Mouse (Mus musculus) midbrain, embryonic 14.5 days (tissue): ENCODE data around the gene Pex5l. TPM values are rescaled to one million over a fixed set of nuclear protein-coding genes. Genes with fewer than 3 reads are reported as not detected.

ENCODE experiments used
- ATAC-seq: fragments of 200-750 bp; cut with Nextera tagmentation; 2 replicates; pipeline ENCODE4 v1.8.0; 2017; ENCODE audit warnings: moderate number of reproducible peaks, moderate library complexity; ENCODE audit not compliant: low FRiP score, low TSS enrichment
- DNase-seq: peaks from one replicate; pipeline ENCODE4 v3.0.0-alpha.2; 2015
- H3K27ac ChIP-seq: fragments of 300-500 bp; sonication (generic); replicated peaks from 2 replicates; pipeline ENCODE4 v1.5.1; 2014; ENCODE audit warnings: mild to moderate bottlenecking, low read depth, low read length, moderate library complexity
- H3K27me3 ChIP-seq: fragments of 300-500 bp; sonication (generic); 2 replicates; pipeline ENCODE4 v1.6.1; 2014; ENCODE audit warnings: low read length, control low read depth, mixed read lengths; ENCODE audit not compliant: control insufficient read depth, insufficient read depth
- H3K36me3 ChIP-seq: fragments of 300-500 bp; sonication (generic); 2 replicates; pipeline ENCODE4 v1.6.1; 2014; ENCODE audit warnings: low read length, control low read depth; ENCODE audit not compliant: control insufficient read depth, insufficient read depth
- H3K4me1 ChIP-seq: fragments of 300-500 bp; sonication (generic); 2 replicates; pipeline ENCODE4 v1.6.1; 2014; ENCODE audit warnings: mild to moderate bottlenecking, antibody characterized with exemption, low read length, control low read depth; ENCODE audit not compliant: control insufficient read depth, insufficient read depth
- H3K4me2 ChIP-seq: fragments of 300-500 bp; sonication (generic); 2 replicates; pipeline ENCODE4 v1.6.1; 2014; ENCODE audit warnings: mild to moderate bottlenecking, low read length, moderate library complexity
- H3K4me3 ChIP-seq: fragments of 300-500 bp; sonication (generic); replicated peaks from 2 replicates; pipeline ENCODE4 v1.5.1; 2014; ENCODE audit warnings: low read depth, low read length
- H3K9ac ChIP-seq: fragments of 300-500 bp; sonication (generic); replicated peaks from 2 replicates; pipeline ENCODE4 v1.6.1; 2014; ENCODE audit warnings: mild to moderate bottlenecking, low read length, moderate library complexity
- H3K9me3 ChIP-seq: fragments of 300-500 bp; sonication (generic); 2 replicates; pipeline ENCODE4 v1.6.1; 2016; ENCODE audit warnings: low read length, control low read depth, mixed read lengths; ENCODE audit not compliant: control insufficient read depth
- WGBS: fragments of 180-500 bp; shearing (Covaris S2); extraction: QIAGEN DNeasy Blood & Tissue Kit; methylation state at CpG from one replicate; pipeline ENCODE4 v1.1.7; 2014; 5-methylcytosine and 5-hydroxymethylcytosine counted together
- polyA plus RNA-seq: library from polyadenylated mRNA; unstranded; fragments of >200 nt; fragmentation: Nextera tagmentation; extraction: Ambion mirVana; gene quantifications from 2 replicates; pipeline ENCODE4 v1.2.1, GENCODE M21; 2014

The Pex5l gene
- polyA plus RNA-seq: 2.7 and 3.9 TPM in 2 replicates

DNA sequence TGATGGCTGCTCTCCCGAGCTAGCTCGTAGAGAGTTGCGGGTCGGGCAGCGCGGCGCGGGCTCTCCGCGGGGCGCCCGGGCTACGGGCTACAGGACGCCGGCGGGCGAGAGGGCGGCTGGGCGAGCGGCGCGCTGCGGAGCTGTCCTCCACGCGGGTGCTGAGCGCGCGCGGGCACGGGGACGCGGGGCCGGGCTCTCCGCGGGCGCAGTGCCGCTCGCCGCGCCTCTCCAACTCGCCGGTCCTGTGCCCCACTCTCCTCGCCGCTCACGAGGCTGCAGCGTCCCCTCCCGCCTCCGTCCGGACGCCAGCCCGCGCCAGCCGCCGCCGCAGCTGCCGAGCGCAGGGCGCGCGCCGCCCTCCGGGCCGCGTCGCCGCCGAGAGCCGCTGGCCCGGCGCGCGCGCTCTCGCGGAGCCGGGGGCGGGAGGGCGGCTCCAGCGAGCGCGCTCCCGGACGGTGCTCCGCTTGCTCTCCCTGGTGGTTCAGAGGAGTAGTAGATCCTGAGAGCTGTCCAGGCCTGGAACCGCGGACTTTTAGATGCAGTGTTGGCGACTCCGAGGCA lies at the start of gene Pex5l:
TSS of gene Pex5l (minus strand) at position 347 of the 561 bp plus-strand sequence.
- Histone ChIP-seq H3K4me3 (peak within 1 kb of the TSS; percentile 58), H3K4me2 (peak within 1 kb of the TSS; percentile 94), H3K9ac (peak within 1 kb of the TSS; percentile 64), H3K9me3 (no peaks in the 10 kb centered on the region), H3K36me3 (no peaks in the 10 kb centered on the region), H3K4me1 (0 out of 2 replicates have a peak, but pooled peaks cover 7% of the 10 kb centered on the region), H3K27me3 (0 out of 2 replicates have a peak, but pooled peaks cover 6% of the 10 kb centered on the region), H3K27ac (peak within 1 kb of the TSS; percentile 66; the same call in 1 of the 2 replicates)
- WGBS: under 1% methylated on average over 81 of the region's 88 CpGs
- peak; percentile 93 for ATAC-seq
- DNase-seq: peak; percentile 94

DNA sequence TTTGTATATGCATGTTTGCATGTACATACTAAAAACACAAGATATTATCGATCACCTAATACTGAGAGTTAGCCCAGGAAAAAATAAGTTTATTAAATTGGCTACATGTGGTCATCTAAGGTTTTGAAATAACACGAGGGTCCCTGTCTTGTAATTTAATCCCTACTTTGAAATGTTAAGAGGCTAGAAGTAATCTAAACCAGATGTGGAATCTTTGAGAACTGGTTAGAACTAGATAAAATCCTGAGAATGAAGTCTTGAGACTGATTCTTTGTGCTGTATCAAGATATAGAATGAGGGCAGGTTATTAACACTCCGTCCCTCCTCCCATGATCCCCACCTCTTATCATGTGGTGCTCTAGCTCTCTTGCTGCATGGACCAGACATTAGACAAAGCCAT lies 22.1 kb upstream of the Pex5l start:
- no peaks in the 10 kb centered on the region for H3K9me3 ChIP-seq
- H3K36me3 ChIP-seq: no peaks in the 10 kb centered on the region
- H3K9ac ChIP-seq: no peak overlapping the region
- DNase-seq (no peak), ATAC-seq (no peak; the same call in 1 of the 2 replicates)
- no peak overlapping the region for H3K4me2 ChIP-seq
- H3K4me1 ChIP-seq: no peaks in the 10 kb centered on the region
- no peak overlapping the region for H3K4me3 ChIP-seq
- 76% methylated on average over 3 of the region's 3 CpGs for WGBS
- H3K27me3 ChIP-seq: no peaks in the 10 kb centered on the region
- no peak overlapping the region for H3K27ac ChIP-seq

DNA sequence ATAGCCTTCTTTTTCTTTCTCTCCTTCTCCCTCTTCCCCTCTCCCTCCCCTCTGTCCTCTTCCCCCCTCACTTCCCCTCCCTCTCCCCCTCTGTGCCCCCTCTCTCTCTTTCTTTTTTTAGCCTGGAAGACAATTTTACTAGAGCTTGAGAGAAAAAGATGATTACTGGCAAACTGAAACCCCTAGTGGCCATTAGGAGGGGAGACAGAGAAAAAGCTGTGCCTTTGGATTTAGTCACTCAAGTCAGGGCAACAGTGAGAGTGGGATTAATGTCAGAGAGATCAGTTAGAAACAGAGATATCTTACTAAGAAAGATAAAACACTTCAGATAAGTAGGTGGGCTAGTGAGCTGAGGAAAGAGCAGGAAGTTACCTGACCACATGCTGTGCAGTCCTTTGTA lies 20.8 kb upstream of the Pex5l start:
- Histone ChIP-seq H3K4me1 (no peaks in the 10 kb centered on the region), H3K4me2 (no peak overlapping the region), H3K9ac (no peak overlapping the region), H3K27ac (no peak overlapping the region), H3K4me3 (no peak overlapping the region), H3K36me3 (no peaks in the 10 kb centered on the region), H3K27me3 (no peaks in the 10 kb centered on the region), H3K9me3 (no peaks in the 10 kb centered on the region)
- peak; percentile 37 for DNase-seq
- ATAC-seq: no peak

DNA sequence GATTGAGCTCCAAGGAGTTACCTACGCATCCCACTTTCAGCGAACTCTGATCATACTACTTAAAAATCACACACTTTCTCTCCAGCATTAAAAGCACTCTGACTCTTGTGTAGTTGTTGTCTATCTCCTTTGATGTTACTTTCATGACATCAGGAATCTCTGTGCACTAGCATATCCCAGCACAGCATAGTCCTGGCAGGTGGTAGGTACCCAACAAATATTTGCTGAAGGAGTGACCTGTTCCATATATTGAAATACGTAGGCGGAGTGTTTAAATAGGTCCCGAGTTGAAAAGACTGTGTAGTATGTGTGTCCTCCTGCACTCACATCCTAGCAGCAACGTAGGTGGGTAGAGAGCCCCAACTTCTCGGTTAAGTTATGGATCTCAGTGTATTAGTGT lies 545 bp upstream of the Pex5l start:
- Histone ChIP-seq H3K4me2 (peak overlapping the region; percentile 94), H3K4me3 (peak overlapping the region; percentile 58; the same call in 1 of the 2 replicates), H3K27ac (no peak overlapping the region), H3K27me3 (0 out of 2 replicates have a peak, but pooled peaks cover 6% of the 10 kb centered on the region), H3K9me3 (no peaks in the 10 kb centered on the region), H3K36me3 (no peaks in the 10 kb centered on the region), H3K4me1 (0 out of 2 replicates have a peak, but pooled peaks cover 7% of the 10 kb centered on the region), H3K9ac (peak overlapping the region; percentile 64; the same call in 1 of the 2 replicates)
- 82% methylated on average over 7 of the region's 7 CpGs for WGBS
- ATAC-seq: no peak
- no peak for DNase-seq

DNA sequence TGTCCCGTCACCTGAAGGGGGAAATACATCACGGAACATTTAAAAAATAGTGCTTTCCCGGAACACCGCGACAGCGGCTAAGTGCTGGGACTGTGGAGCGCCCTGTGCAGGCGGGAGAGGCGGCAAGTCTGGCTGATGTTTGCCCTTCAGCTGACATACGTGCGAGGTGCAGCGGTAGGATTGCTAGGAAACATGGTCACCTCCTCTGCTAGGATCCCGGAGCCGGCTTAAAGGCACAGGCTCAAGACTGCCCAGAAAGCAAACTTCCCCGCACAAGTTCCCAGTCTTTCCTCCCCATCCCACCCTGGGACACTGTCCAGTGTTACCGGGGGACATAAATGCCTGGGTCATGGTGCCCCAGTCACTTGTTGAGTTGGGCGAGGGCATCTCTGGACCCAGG lies 649 bp downstream of the Pex5l start:
- Histone ChIP-seq H3K4me3 (peak overlapping the region; percentile 58), H3K27ac (no peak overlapping the region), H3K4me1 (0 out of 2 replicates have a peak, but pooled peaks cover 7% of the 10 kb centered on the region), H3K27me3 (0 out of 2 replicates have a peak, but pooled peaks cover 6% of the 10 kb centered on the region), H3K9me3 (no peaks in the 10 kb centered on the region), H3K9ac (peak overlapping the region; percentile 64), H3K36me3 (no peaks in the 10 kb centered on the region), H3K4me2 (peak overlapping the region; percentile 94)
- peak; percentile 44 for ATAC-seq
- under 1% methylated on average over 17 of the region's 17 CpGs for WGBS
- peak; percentile 59 for DNase-seq

DNA sequence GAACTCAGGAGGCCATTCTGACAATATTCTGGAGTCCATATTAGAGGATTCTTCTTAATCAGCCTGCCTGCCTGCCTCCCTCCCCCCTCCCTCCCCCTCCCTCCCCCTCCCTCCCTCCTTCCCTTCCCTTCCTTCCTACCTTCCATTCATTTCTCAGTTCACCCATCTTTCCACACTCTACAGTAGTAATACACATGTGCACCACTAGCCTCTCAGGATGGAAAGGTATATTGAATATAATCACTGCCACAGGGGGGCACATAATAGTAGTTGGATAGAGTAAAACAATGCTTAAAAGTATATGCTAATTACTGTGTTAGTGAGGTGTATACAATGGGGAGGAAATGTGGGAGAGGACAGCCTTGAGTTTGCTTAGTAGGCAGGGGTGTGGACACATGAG lies 13.1 kb downstream of the Pex5l start:
- Histone ChIP-seq H3K4me1 (no peaks in the 10 kb centered on the region), H3K4me2 (no peak overlapping the region), H3K27me3 (no peaks in the 10 kb centered on the region), H3K9ac (no peak overlapping the region), H3K9me3 (no peaks in the 10 kb centered on the region), H3K27ac (no peak overlapping the region), H3K4me3 (no peak overlapping the region), H3K36me3 (no peaks in the 10 kb centered on the region)
- ATAC-seq (0 out of 2 replicates have a peak, but pooled peaks have one; percentile 46), DNase-seq (no peak)

DNA sequence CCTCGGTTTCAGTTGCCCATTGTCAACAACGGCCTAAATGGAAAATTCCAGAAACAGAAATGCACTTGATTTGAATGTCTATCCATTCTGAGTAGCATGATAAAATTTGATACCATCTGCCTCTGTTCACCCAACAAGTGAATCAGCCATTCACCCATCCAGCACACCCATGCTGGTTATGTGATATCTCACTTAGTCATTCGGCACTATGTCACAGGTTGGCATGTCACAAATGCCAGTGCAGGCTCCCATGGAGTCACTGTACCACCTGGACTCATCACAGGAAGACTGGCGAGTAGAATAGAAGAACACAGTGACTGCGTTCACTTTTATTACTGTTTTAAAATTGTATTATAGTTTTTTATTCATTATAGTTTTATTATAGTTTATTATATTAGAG lies 18.3 kb downstream of the Pex5l start:
- H3K4me2 ChIP-seq: no peak overlapping the region
- ATAC-seq (no peak), DNase-seq (no peak)
- no peak overlapping the region for H3K27ac ChIP-seq
- H3K27me3 ChIP-seq: no peaks in the 10 kb centered on the region
- H3K9ac ChIP-seq: no peak overlapping the region
- WGBS: 87% methylated on average over 5 of the region's 5 CpGs
- H3K36me3 ChIP-seq: no peaks in the 10 kb centered on the region
- H3K9me3 ChIP-seq: no peaks in the 10 kb centered on the region
- H3K4me1 ChIP-seq: no peaks in the 10 kb centered on the region
- no peak overlapping the region for H3K4me3 ChIP-seq

DNA sequence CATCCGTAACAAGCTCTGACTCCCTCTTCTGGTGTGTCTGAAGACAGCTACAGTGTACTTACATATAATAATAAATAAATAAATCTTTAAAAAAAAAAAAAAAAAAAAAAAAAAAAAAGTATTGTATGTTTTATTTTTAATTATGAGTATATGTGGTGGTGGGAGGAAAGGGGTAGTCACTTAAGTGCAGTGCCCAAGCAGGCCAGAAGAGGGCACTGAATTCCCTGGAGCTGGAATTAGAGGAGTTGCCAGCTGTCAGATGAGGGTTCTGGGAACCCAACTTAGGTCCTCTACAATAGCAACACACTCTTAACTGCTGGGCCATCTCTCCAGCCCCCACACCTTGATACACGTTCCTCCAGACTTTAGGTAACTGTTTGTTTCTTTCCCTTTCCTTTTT lies 37.3 kb downstream of the Pex5l start:
- 89% methylated on average over 1 of the region's 2 CpGs for WGBS
- Histone ChIP-seq H3K9me3 (no peaks in the 10 kb centered on the region), H3K4me3 (no peak overlapping the region), H3K9ac (no peak overlapping the region), H3K4me1 (no peaks in the 10 kb centered on the region), H3K4me2 (no peak overlapping the region), H3K36me3 (no peaks in the 10 kb centered on the region), H3K27ac (no peak overlapping the region), H3K27me3 (no peaks in the 10 kb centered on the region)
- DNase-seq (no peak), ATAC-seq (no peak)

DNA sequence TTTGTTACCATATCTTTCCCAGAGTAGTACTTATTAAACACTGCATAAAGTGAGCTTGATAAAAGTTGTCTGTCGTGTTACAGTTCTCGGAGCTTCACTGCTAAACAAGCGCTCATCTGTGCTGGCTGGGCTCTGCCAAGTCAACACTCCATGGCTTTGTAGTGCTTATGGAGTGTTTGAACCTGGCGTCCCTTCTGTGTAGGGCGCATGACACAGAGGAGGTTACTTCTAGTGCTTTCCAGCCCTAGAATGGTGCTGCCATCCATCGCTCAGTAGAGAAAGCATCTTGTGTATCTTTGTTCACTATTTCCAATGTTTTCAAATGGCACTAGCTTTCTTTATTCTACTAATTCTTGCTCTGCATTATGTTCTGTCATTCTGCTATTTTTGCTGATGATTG lies 39.5 kb downstream of the Pex5l start:
- Histone ChIP-seq H3K9ac (no peak overlapping the region), H3K4me3 (no peak overlapping the region), H3K4me1 (no peaks in the 10 kb centered on the region), H3K36me3 (no peaks in the 10 kb centered on the region), H3K27ac (no peak overlapping the region), H3K4me2 (no peak overlapping the region), H3K9me3 (no peaks in the 10 kb centered on the region), H3K27me3 (no peaks in the 10 kb centered on the region)
- WGBS: 91% methylated on average over 6 of the region's 6 CpGs
- no peak for ATAC-seq
- no peak for DNase-seq
